Mouse (Mus musculus): ENCODE measurements at regions not wholly inside any gene's neighbourhood (a gene's known extent, or its start where the extent isn't known, plus 50 kb on each side); places are given as distances from the start of the nearest gene placed in this dataset.

- TF ChIP-seq EP300 (IDR thresholded peaks at IDR 0.05) (no peak), CTCF (IDR thresholded peaks at IDR 0.05) (no peak)
These were observed 95.6 kb upstream of the Atp1a1 start for GRCm38 (mm10) chr3:101699929-101700681.
